Mouse (Mus musculus) intestine, embryonic 16.5 days (tissue): ENCODE results near the gene Fyn. TPM values are rescaled to one million over a fixed set of nuclear protein-coding genes. Genes with fewer than 3 reads are reported as not detected.
A peak's percentile ranks its signal among the peaks of the same experiment; 100 is the strongest.

Experiments
- ATAC-seq: fragments of 200-750 bp; cut with Nextera tagmentation; 2 replicates; pipeline ENCODE4 v1.8.0; 2017; ENCODE audit warnings: moderate TSS enrichment, moderate library complexity
- H3K27ac ChIP-seq: fragments of 300-500 bp; sonication (generic); 2 replicates; pipeline ENCODE4 v1.5.1; 2014; ENCODE audit warnings: mild to moderate bottlenecking, low read length
- H3K27me3 ChIP-seq: fragments of 300-500 bp; sonication (generic); replicated peaks from 2 replicates; pipeline ENCODE4 v1.6.1; 2014; ENCODE audit warnings: low read length, control low read depth, mixed read lengths; ENCODE audit not compliant: control insufficient read depth, insufficient read depth
- H3K36me3 ChIP-seq: fragments of 300-500 bp; sonication (generic); 2 replicates; pipeline ENCODE4 v1.6.1; 2014; ENCODE audit warnings: low read length, control low read depth; ENCODE audit not compliant: control insufficient read depth, insufficient read depth
- H3K4me1 ChIP-seq: fragments of 300-500 bp; sonication (generic); 2 replicates; pipeline ENCODE4 v1.6.1; 2014; ENCODE audit warnings: low read length, control low read depth, mixed read lengths; ENCODE audit not compliant: control insufficient read depth, insufficient read depth
- H3K4me2 ChIP-seq: fragments of 300-500 bp; sonication (generic); 2 replicates; pipeline ENCODE4 v1.6.1; 2014; ENCODE audit warnings: low read depth, low read length, control low read depth
- H3K4me3 ChIP-seq: fragments of 300-500 bp; sonication (generic); 2 replicates; pipeline ENCODE4 v1.5.1; 2014; ENCODE audit warnings: mild to moderate bottlenecking, low read length
- H3K9ac ChIP-seq: fragments of 300-500 bp; sonication (generic); 2 replicates; pipeline ENCODE4 v1.6.1; 2014; ENCODE audit warnings: low read depth, low read length
- H3K9me3 ChIP-seq: fragments of 300-500 bp; sonication (generic); 2 replicates; pipeline ENCODE4 v1.6.1; 2016; ENCODE audit warnings: low read length, control low read depth; ENCODE audit not compliant: control insufficient read depth
- WGBS: fragments of 180-500 bp; shearing (Covaris S2); extraction: QIAGEN DNeasy Blood & Tissue Kit; methylation state at CpG from one replicate; pipeline ENCODE4 v1.1.7; 2014; 5-methylcytosine and 5-hydroxymethylcytosine counted together
- polyA plus RNA-seq: library from polyadenylated mRNA; unstranded; fragments of >200 nt; fragmentation: Nextera tagmentation; extraction: Ambion mirVana; gene quantifications from 2 replicates; pipeline ENCODE4 v1.2.1, GENCODE M21; 2015

Fyn gene
- polyA plus RNA-seq, 1 experiment from 2014 or later = 16.1 TPM

GRCm38 (mm10) chr10:39371991-39372390 lies 3.3 kb downstream of the Fyn start:
- no peaks in the 10 kb centered on the region for H3K36me3 ChIP-seq
- H3K9me3 ChIP-seq = no peaks in the 10 kb centered on the region
- H3K4me3 ChIP-seq = no peak overlapping the region
- H3K9ac ChIP-seq = no peak overlapping the region
- WGBS = 78% methylated on average over 5 of the region's 5 CpGs
- no peak overlapping the region for H3K27ac ChIP-seq
- H3K4me1 ChIP-seq = peaks cover 24% of the 10 kb centered on the region
- H3K27me3 ChIP-seq = no peaks in the 10 kb centered on the region
- peak overlapping the region; percentile 81; the same call in 1 of the 2 replicates for H3K4me2 ChIP-seq
- ATAC-seq = no peak

- 66% methylated on average over 9 of the region's 9 CpGs for WGBS
- Histone ChIP-seq H3K27me3 (no peaks in the 10 kb centered on the region), H3K36me3 (no peaks in the 10 kb centered on the region), H3K9me3 (no peaks in the 10 kb centered on the region), H3K9ac (no peak overlapping the region), H3K27ac (no peak overlapping the region), H3K4me1 (peaks cover 35% of the 10 kb centered on the region), H3K4me3 (no peak overlapping the region), H3K4me2 (no peak overlapping the region)
- peak; percentile 39 for ATAC-seq
These were observed 8.0 kb downstream of the Fyn start for GRCm38 (mm10) chr10:39376676-39377075.

- Histone ChIP-seq H3K27me3 (no peaks in the 10 kb centered on the region), H3K4me3 (no peak overlapping the region), H3K9me3 (no peaks in the 10 kb centered on the region), H3K9ac (no peak overlapping the region), H3K36me3 (no peaks in the 10 kb centered on the region), H3K4me2 (no peak overlapping the region), H3K27ac (no peak overlapping the region), H3K4me1 (peaks cover 34% of the 10 kb centered on the region)
- peak; percentile 78 for ATAC-seq
- WGBS = 68% methylated on average over 5 of the region's 5 CpGs
These were observed 8.6 kb downstream of the Fyn start for GRCm38 (mm10) chr10:39377219-39377618.

- Histone ChIP-seq H3K27ac (no peak overlapping the region), H3K9me3 (no peaks in the 10 kb centered on the region), H3K27me3 (no peaks in the 10 kb centered on the region), H3K4me3 (no peak overlapping the region), H3K9ac (no peak overlapping the region), H3K4me2 (no peak overlapping the region), H3K4me1 (peaks cover 34% of the 10 kb centered on the region), H3K36me3 (no peaks in the 10 kb centered on the region)
- WGBS = 79% methylated on average over 8 of the region's 8 CpGs
- peak; percentile 10; the same call in 1 of the 2 replicates for ATAC-seq
These were observed 9.5 kb downstream of the Fyn start for GRCm38 (mm10) chr10:39378025-39378603.

- ATAC-seq = no peak
- no peaks in the 10 kb centered on the region for H3K36me3 ChIP-seq
- H3K27me3 ChIP-seq = no peaks in the 10 kb centered on the region
- WGBS = 69% methylated on average over 10 of the region's 10 CpGs
- H3K4me3 ChIP-seq = no peak overlapping the region
- H3K27ac ChIP-seq = no peak overlapping the region
- no peaks in the 10 kb centered on the region for H3K9me3 ChIP-seq
- no peak overlapping the region for H3K4me2 ChIP-seq
- peaks cover 31% of the 10 kb centered on the region for H3K4me1 ChIP-seq
- no peak overlapping the region for H3K9ac ChIP-seq
These were observed 10.6 kb downstream of the Fyn start for GRCm38 (mm10) chr10:39379287-39379686.

- no peak overlapping the region for H3K9ac ChIP-seq
- no peaks in the 10 kb centered on the region for H3K9me3 ChIP-seq
- no peak overlapping the region for H3K27ac ChIP-seq
- no peak overlapping the region for H3K4me3 ChIP-seq
- WGBS = 71% methylated on average over 5 of the region's 5 CpGs
- no peak for ATAC-seq
- no peaks in the 10 kb centered on the region for H3K36me3 ChIP-seq
- no peaks in the 10 kb centered on the region for H3K27me3 ChIP-seq
- H3K4me2 ChIP-seq = no peak overlapping the region
- H3K4me1 ChIP-seq = peaks cover 31% of the 10 kb centered on the region
These were observed 11.2 kb downstream of the Fyn start for GRCm38 (mm10) chr10:39379721-39380370.

GRCm38 (mm10) chr10:39385259-39385658 lies 16.6 kb downstream of the Fyn start:
- Histone ChIP-seq H3K27me3 (no peaks in the 10 kb centered on the region), H3K9ac (no peak overlapping the region), H3K9me3 (no peaks in the 10 kb centered on the region), H3K4me2 (no peak overlapping the region), H3K27ac (no peak overlapping the region), H3K4me3 (no peak overlapping the region), H3K4me1 (peaks cover 7% of the 10 kb centered on the region), H3K36me3 (no peaks in the 10 kb centered on the region)
- no peak for ATAC-seq
- 68% methylated on average over 8 of the region's 8 CpGs for WGBS

- Histone ChIP-seq H3K27ac (no peak overlapping the region), H3K4me1 (peaks cover 7% of the 10 kb centered on the region), H3K4me3 (no peak overlapping the region), H3K9me3 (0 out of 2 replicates have a peak, but pooled peaks cover 4% of the 10 kb centered on the region), H3K27me3 (no peaks in the 10 kb centered on the region), H3K36me3 (peaks cover 2% of the 10 kb centered on the region; the same call in 1 of the 2 replicates), H3K4me2 (no peak overlapping the region), H3K9ac (no peak overlapping the region)
- WGBS = 63% methylated on average over 15 of the region's 15 CpGs
- no peak for ATAC-seq
These were observed 17.5 kb downstream of the Fyn start for GRCm38 (mm10) chr10:39386203-39386602.

GRCm38 (mm10) chr10:39387024-39387423 lies 18.4 kb downstream of the Fyn start:
- Histone ChIP-seq H3K4me3 (no peak overlapping the region), H3K9ac (no peak overlapping the region), H3K4me2 (no peak overlapping the region), H3K27ac (no peak overlapping the region), H3K27me3 (no peaks in the 10 kb centered on the region), H3K36me3 (peaks cover 2% of the 10 kb centered on the region; the same call in 1 of the 2 replicates), H3K9me3 (0 out of 2 replicates have a peak, but pooled peaks cover 9% of the 10 kb centered on the region), H3K4me1 (peaks cover 7% of the 10 kb centered on the region)
- 57% methylated on average over 5 of the region's 5 CpGs for WGBS
- ATAC-seq = no peak
